Mouse (Mus musculus): ENCODE measurements around the gene Maz. TPM values are rescaled to one million over a fixed set of nuclear protein-coding genes. Genes with fewer than 3 reads are reported as not detected.

Gene Maz
- total and polyA plus RNA-seq, 3 experiments: 81.3 to 641 (median 130) TPM

GRCm38 (mm10) chr7:126984667-126985444 is 42.0 kb downstream of the Maz start:
- no peak overlapping the region for H3K4me3 ChIP-seq (ENCODE audit: low read depth, low read length)
- peaks cover 17% of the 10 kb centered on the region for H3K4me1 ChIP-seq (ENCODE audit: insufficient read depth, low read depth, low read length)
- peaks cover 61% of the 10 kb centered on the region for H3K36me3 ChIP-seq (replicated peaks)
- no peaks in the 10 kb centered on the region; the same call in 1 of the 2 replicates for H3K27me3 ChIP-seq (ENCODE audit: insufficient read depth, low read length)
- DNase-seq (ENCODE audit: low spot score) (no peak), ATAC-seq (ENCODE audit: extremely low read depth, insufficient number of reproducible peaks, low FRiP score, poor library complexity, severe bottlenecking) (no peak)
- TF ChIP-seq CTCF (IDR thresholded peaks at IDR 0.05; ENCODE audit: low read depth, low read length): no peak
- no peak for TF ChIP-seq TAL1 (conservative IDR thresholded peaks at IDR 0.05; ENCODE audit: low read depth, low read length)
- no peak for TF ChIP-seq GATA2 (IDR thresholded peaks at IDR 0.05; ENCODE audit: borderline replicate concordance, low read depth, low read length)
- TF ChIP-seq GATA1 (IDR thresholded peaks at IDR 0.05; ENCODE audit: borderline replicate concordance, low read length): no peak
- no peak for TF ChIP-seq POLR2AphosphoS5 (IDR thresholded peaks at IDR 0.05; ENCODE audit: insufficient replicate concordance, low read depth, low read length)
- no peaks in the 10 kb centered on the region for H3K9me3 ChIP-seq (replicated peaks)

GRCm38 (mm10) chr7:126983113-126983512 is 43.7 kb downstream of the Maz start:
- peaks cover 62% of the 10 kb centered on the region for H3K36me3 ChIP-seq (replicated peaks)
- TF ChIP-seq GATA1 (IDR thresholded peaks at IDR 0.05; ENCODE audit: borderline replicate concordance, low read length) (no peak), TAL1 (conservative IDR thresholded peaks at IDR 0.05; ENCODE audit: low read depth, low read length) (no peak), POLR2AphosphoS5 (IDR thresholded peaks at IDR 0.05; ENCODE audit: insufficient replicate concordance, low read depth, low read length) (no peak)
- DNase-seq (ENCODE audit: low spot score) (no peak), ATAC-seq (ENCODE audit: extremely low read depth, insufficient number of reproducible peaks, low FRiP score, poor library complexity, severe bottlenecking) (no peak)
- H3K4me1 ChIP-seq (ENCODE audit: insufficient read depth, low read depth, low read length): peaks cover 35% of the 10 kb centered on the region
- H3K4me3 ChIP-seq (ENCODE audit: low read depth, low read length): no peak overlapping the region
- H3K9me3 ChIP-seq (replicated peaks): no peaks in the 10 kb centered on the region
- H3K27me3 ChIP-seq (ENCODE audit: insufficient read depth, low read length): no peaks in the 10 kb centered on the region; the same call in 1 of the 2 replicates

- ATAC-seq (ENCODE audit: extremely low read depth, insufficient number of reproducible peaks, low FRiP score, poor library complexity, severe bottlenecking): no peak
- no peaks in the 10 kb centered on the region for H3K9me3 ChIP-seq (replicated peaks)
- no peaks in the 10 kb centered on the region; the same call in 1 of the 2 replicates for H3K27me3 ChIP-seq (ENCODE audit: insufficient read depth, low read length)
- TF ChIP-seq POLR2AphosphoS5 (IDR thresholded peaks at IDR 0.05; ENCODE audit: insufficient replicate concordance, low read depth, low read length) (no peak), CTCF (IDR thresholded peaks at IDR 0.05; ENCODE audit: low read depth, low read length) (no peak), GATA1 (IDR thresholded peaks at IDR 0.05; ENCODE audit: borderline replicate concordance, low read length) (no peak), GATA2 (IDR thresholded peaks at IDR 0.05; ENCODE audit: borderline replicate concordance, low read depth, low read length) (no peak), TAL1 (conservative IDR thresholded peaks at IDR 0.05; ENCODE audit: low read depth, low read length) (no peak)
- no peak for DNase-seq (ENCODE audit: low spot score)
- no peak overlapping the region for H3K4me3 ChIP-seq (ENCODE audit: low read depth, low read length)
- peaks cover 44% of the 10 kb centered on the region for H3K4me1 ChIP-seq (ENCODE audit: insufficient read depth, low read depth, low read length)
- H3K36me3 ChIP-seq (replicated peaks): peaks cover 61% of the 10 kb centered on the region
These were observed 44.8 kb downstream of the Maz start for GRCm38 (mm10) chr7:126982054-126982453.

GRCm38 (mm10) chr7:126981601-126982000 is 45.2 kb downstream of the Maz start:
- no peak overlapping the region for H3K4me3 ChIP-seq (ENCODE audit: low read depth, low read length)
- no peaks in the 10 kb centered on the region; the same call in 1 of the 2 replicates for H3K27me3 ChIP-seq (ENCODE audit: insufficient read depth, low read length)
- no peaks in the 10 kb centered on the region for H3K9me3 ChIP-seq (replicated peaks)
- peaks cover 58% of the 10 kb centered on the region for H3K36me3 ChIP-seq (replicated peaks)
- DNase-seq (ENCODE audit: low spot score) (no peak), ATAC-seq (ENCODE audit: extremely low read depth, insufficient number of reproducible peaks, low FRiP score, poor library complexity, severe bottlenecking) (no peak)
- no peak for TF ChIP-seq CTCF (IDR thresholded peaks at IDR 0.05; ENCODE audit: low read depth, low read length)
- H3K4me1 ChIP-seq (ENCODE audit: insufficient read depth, low read depth, low read length): peaks cover 48% of the 10 kb centered on the region

DNA sequence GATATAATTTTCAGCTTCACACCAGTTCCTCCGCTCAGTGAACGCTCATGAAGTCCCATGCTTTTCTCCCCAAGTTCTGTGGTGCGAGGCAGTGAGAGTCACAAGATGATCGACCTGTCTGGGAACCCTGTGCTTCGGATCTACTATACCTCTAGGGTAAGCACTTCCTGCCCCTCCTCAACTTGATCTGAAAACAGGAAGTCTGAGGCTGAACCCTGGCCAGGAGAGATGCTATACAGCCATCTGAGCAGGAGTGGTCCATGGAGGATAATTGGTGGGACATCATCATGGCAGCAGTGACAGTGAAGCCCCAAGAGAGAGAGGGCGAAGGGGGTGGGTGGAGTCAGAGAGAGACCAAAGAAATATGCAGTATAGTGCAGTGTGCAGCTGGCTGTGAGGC is 48.0 kb downstream of the Maz start:
- no peak for TF ChIP-seq TAL1 (conservative IDR thresholded peaks at IDR 0.05; ENCODE audit: low read depth, low read length)
- no peak for TF ChIP-seq POLR2AphosphoS5 (IDR thresholded peaks at IDR 0.05; ENCODE audit: insufficient replicate concordance, low read depth, low read length)
- no peak for TF ChIP-seq CTCF (IDR thresholded peaks at IDR 0.05; ENCODE audit: low read depth, low read length)
- TF ChIP-seq GATA2 (IDR thresholded peaks at IDR 0.05; ENCODE audit: borderline replicate concordance, low read depth, low read length): no peak
- no peak for TF ChIP-seq GATA1 (IDR thresholded peaks at IDR 0.05; ENCODE audit: borderline replicate concordance, low read length)
- peaks cover 55% of the 10 kb centered on the region for H3K36me3 ChIP-seq (replicated peaks)
- ATAC-seq (ENCODE audit: extremely low read depth, insufficient number of reproducible peaks, low FRiP score, poor library complexity, severe bottlenecking) (no peak), DNase-seq (ENCODE audit: low spot score) (no peak)
- no peaks in the 10 kb centered on the region; the same call in 1 of the 2 replicates for H3K27me3 ChIP-seq (ENCODE audit: insufficient read depth, low read length)
- no peaks in the 10 kb centered on the region for H3K9me3 ChIP-seq (replicated peaks)
- H3K4me1 ChIP-seq (ENCODE audit: insufficient read depth, low read depth, low read length): peaks cover 58% of the 10 kb centered on the region
- no peak overlapping the region for H3K4me3 ChIP-seq (ENCODE audit: low read depth, low read length)

- Histone ChIP-seq H3K4me1 (ENCODE audit: insufficient read depth, low read depth, low read length) (peaks cover 50% of the 10 kb centered on the region), H3K36me3 (replicated peaks) (peaks cover 44% of the 10 kb centered on the region), H3K27me3 (ENCODE audit: insufficient read depth, low read length) (peaks cover 8% of the 10 kb centered on the region), H3K4me3 (ENCODE audit: low read depth, low read length) (peak overlapping the region; percentile 92), H3K9me3 (replicated peaks) (no peaks in the 10 kb centered on the region)
- ATAC-seq (ENCODE audit: extremely low read depth, insufficient number of reproducible peaks, low FRiP score, poor library complexity, severe bottlenecking): no peak
- TF ChIP-seq GATA1 (IDR thresholded peaks at IDR 0.05; ENCODE audit: borderline replicate concordance, low read length) (no peak), TAL1 (conservative IDR thresholded peaks at IDR 0.05; ENCODE audit: low read depth, low read length) (no peak), CTCF (IDR thresholded peaks at IDR 0.05; ENCODE audit: low read depth, low read length) (no peak), GATA2 (IDR thresholded peaks at IDR 0.05; ENCODE audit: borderline replicate concordance, low read depth, low read length) (no peak), POLR2AphosphoS5 (IDR thresholded peaks at IDR 0.05; ENCODE audit: insufficient replicate concordance, low read depth, low read length) (no peak)
- DNase-seq (ENCODE audit: low spot score): no peak
These were observed 49.9 kb downstream of the Maz start for GRCm38 (mm10) chr7:126976878-126977459.
